Mouse (Mus musculus): ENCODE measurements around the gene Cactin. TPM values are rescaled to one million over a fixed set of nuclear protein-coding genes. Genes with fewer than 3 reads are reported as not detected.

Cactin gene
- polyA plus RNA-seq (2014; fragmentation: Nextera tagmentation; extraction: Ambion mirVana), result 26.0 and 28.9 TPM in 2 replicates

GRCm38 (mm10) chr10:81320550-81321347, at the start of gene Cactin:
Gene Cactin, plus strand, starts transcription at chr10:81321103.
- Histone ChIP-seq H3K36me3 (ENCODE audit: control insufficient read depth, insufficient read depth, low read length) (peaks cover 16% of the 10 kb centered on the region), H3K27ac (ENCODE audit: low read depth, low read length) (peak within 1 kb of the TSS; percentile 80), H3K4me3 (ENCODE audit: low read depth, low read length) (peak within 1 kb of the TSS; percentile 99), H3K9ac (ENCODE audit: low read depth, low read length) (peak within 1 kb of the TSS; percentile 90), H3K4me1 (replicated peaks; ENCODE audit: control insufficient read depth, insufficient read depth, low read length) (peaks cover 15% of the 10 kb centered on the region), H3K9me3 (ENCODE audit: control insufficient read depth, low read length) (no peaks in the 10 kb centered on the region), H3K4me2 (replicated peaks; ENCODE audit: low read depth, low read length) (peak within 1 kb of the TSS; percentile 78), H3K27me3 (ENCODE audit: control insufficient read depth, insufficient read depth, low read length) (no peaks in the 10 kb centered on the region)
- under 1% methylated on average over 68 of the region's 68 CpGs for WGBS
- DNase-seq (ENCODE audit: low spot score), result peak; percentile 100
- ATAC-seq (ENCODE audit: low FRiP score), result peak; percentile 94

GRCm38 (mm10) chr10:81272356-81272755, 48.5 kb upstream of the Cactin start:
- no peak overlapping the region for H3K27ac ChIP-seq (ENCODE audit: low read depth, low read length)
- peaks cover 7% of the 10 kb centered on the region; the same call in 1 of the 2 replicates for H3K4me1 ChIP-seq (replicated peaks; ENCODE audit: control insufficient read depth, insufficient read depth, low read length)
- H3K36me3 ChIP-seq (ENCODE audit: control insufficient read depth, insufficient read depth, low read length), result peaks cover 2% of the 10 kb centered on the region; the same call in 1 of the 2 replicates
- H3K4me3 ChIP-seq (ENCODE audit: low read depth, low read length), result no peak overlapping the region
- WGBS, result 92% methylated on average over 21 of the region's 21 CpGs
- H3K27me3 ChIP-seq (ENCODE audit: control insufficient read depth, insufficient read depth, low read length), result no peaks in the 10 kb centered on the region
- ATAC-seq (ENCODE audit: low FRiP score), result no peak
- no peak overlapping the region for H3K9ac ChIP-seq (ENCODE audit: low read depth, low read length)
- no peak overlapping the region for H3K4me2 ChIP-seq (replicated peaks; ENCODE audit: low read depth, low read length)
- DNase-seq (ENCODE audit: low spot score), result no peak
- no peaks in the 10 kb centered on the region for H3K9me3 ChIP-seq (ENCODE audit: control insufficient read depth, low read length)

GRCm38 (mm10) chr10:81273842-81274241, 47.1 kb upstream of the Cactin start:
- H3K27me3 ChIP-seq (ENCODE audit: control insufficient read depth, insufficient read depth, low read length), result no peaks in the 10 kb centered on the region
- H3K4me2 ChIP-seq (replicated peaks; ENCODE audit: low read depth, low read length), result no peak overlapping the region
- H3K9me3 ChIP-seq (ENCODE audit: control insufficient read depth, low read length), result no peaks in the 10 kb centered on the region
- peaks cover 2% of the 10 kb centered on the region; the same call in 1 of the 2 replicates for H3K36me3 ChIP-seq (ENCODE audit: control insufficient read depth, insufficient read depth, low read length)
- DNase-seq (ENCODE audit: low spot score) (no peak), ATAC-seq (ENCODE audit: low FRiP score) (no peak)
- no peak overlapping the region for H3K27ac ChIP-seq (ENCODE audit: low read depth, low read length)
- WGBS, result 93% methylated on average over 19 of the region's 19 CpGs
- peaks cover 2% of the 10 kb centered on the region; the same call in 1 of the 2 replicates for H3K4me1 ChIP-seq (replicated peaks; ENCODE audit: control insufficient read depth, insufficient read depth, low read length)
- no peak overlapping the region for H3K4me3 ChIP-seq (ENCODE audit: low read depth, low read length)
- H3K9ac ChIP-seq (ENCODE audit: low read depth, low read length), result no peak overlapping the region

- Histone ChIP-seq H3K4me1 (replicated peaks; ENCODE audit: control insufficient read depth, insufficient read depth, low read length) (no peaks in the 10 kb centered on the region; the same call in 1 of the 2 replicates), H3K36me3 (ENCODE audit: control insufficient read depth, insufficient read depth, low read length) (no peaks in the 10 kb centered on the region), H3K27me3 (ENCODE audit: control insufficient read depth, insufficient read depth, low read length) (no peaks in the 10 kb centered on the region), H3K9me3 (ENCODE audit: control insufficient read depth, low read length) (no peaks in the 10 kb centered on the region), H3K27ac (ENCODE audit: low read depth, low read length) (no peak overlapping the region), H3K4me3 (ENCODE audit: low read depth, low read length) (no peak overlapping the region), H3K9ac (ENCODE audit: low read depth, low read length) (no peak overlapping the region), H3K4me2 (replicated peaks; ENCODE audit: low read depth, low read length) (no peak overlapping the region)
- whole genome bisulfite sequencing, result 75% methylated on average over 22 of the region's 22 CpGs
- no peak for ATAC-seq (ENCODE audit: low FRiP score)
- no peak for DNase-seq (ENCODE audit: low spot score)
These were observed 43.2 kb upstream of the Cactin start for GRCm38 (mm10) chr10:81277676-81278075.

GRCm38 (mm10) chr10:81279496-81279895, 41.4 kb upstream of the Cactin start:
- Histone ChIP-seq H3K4me3 (ENCODE audit: low read depth, low read length) (no peak overlapping the region), H3K9ac (ENCODE audit: low read depth, low read length) (no peak overlapping the region), H3K4me2 (replicated peaks; ENCODE audit: low read depth, low read length) (no peak overlapping the region), H3K27me3 (ENCODE audit: control insufficient read depth, insufficient read depth, low read length) (peaks cover 14% of the 10 kb centered on the region), H3K36me3 (ENCODE audit: control insufficient read depth, insufficient read depth, low read length) (no peaks in the 10 kb centered on the region), H3K27ac (ENCODE audit: low read depth, low read length) (no peak overlapping the region), H3K9me3 (ENCODE audit: control insufficient read depth, low read length) (no peaks in the 10 kb centered on the region), H3K4me1 (replicated peaks; ENCODE audit: control insufficient read depth, insufficient read depth, low read length) (no peaks in the 10 kb centered on the region; the same call in 1 of the 2 replicates)
- peak; percentile 28 for DNase-seq (ENCODE audit: low spot score)
- WGBS, result 44% methylated on average over 10 of the region's 10 CpGs
- ATAC-seq (ENCODE audit: low FRiP score), result no peak

GRCm38 (mm10) chr10:81284189-81284588, 36.7 kb upstream of the Cactin start:
- ATAC-seq (ENCODE audit: low FRiP score), result no peak
- 51% methylated on average over 6 of the region's 6 CpGs for WGBS
- no peak overlapping the region for H3K4me3 ChIP-seq (ENCODE audit: low read depth, low read length)
- H3K36me3 ChIP-seq (ENCODE audit: control insufficient read depth, insufficient read depth, low read length), result no peaks in the 10 kb centered on the region
- no peak for DNase-seq (ENCODE audit: low spot score)
- H3K4me1 ChIP-seq (replicated peaks; ENCODE audit: control insufficient read depth, insufficient read depth, low read length), result peaks cover 3% of the 10 kb centered on the region; the same call in 1 of the 2 replicates
- H3K9me3 ChIP-seq (ENCODE audit: control insufficient read depth, low read length), result no peaks in the 10 kb centered on the region
- peaks cover 25% of the 10 kb centered on the region for H3K27me3 ChIP-seq (ENCODE audit: control insufficient read depth, insufficient read depth, low read length)
- H3K4me2 ChIP-seq (replicated peaks; ENCODE audit: low read depth, low read length), result no peak overlapping the region
- no peak overlapping the region for H3K27ac ChIP-seq (ENCODE audit: low read depth, low read length)
- H3K9ac ChIP-seq (ENCODE audit: low read depth, low read length), result no peak overlapping the region

- Histone ChIP-seq H3K9ac (ENCODE audit: low read depth, low read length) (no peak overlapping the region), H3K4me2 (replicated peaks; ENCODE audit: low read depth, low read length) (peak overlapping the region; percentile 74; the same call in 1 of the 2 replicates), H3K9me3 (ENCODE audit: control insufficient read depth, low read length) (no peaks in the 10 kb centered on the region), H3K4me3 (ENCODE audit: low read depth, low read length) (no peak overlapping the region), H3K4me1 (replicated peaks; ENCODE audit: control insufficient read depth, insufficient read depth, low read length) (peaks cover 3% of the 10 kb centered on the region; the same call in 1 of the 2 replicates), H3K27ac (ENCODE audit: low read depth, low read length) (no peak overlapping the region), H3K36me3 (ENCODE audit: control insufficient read depth, insufficient read depth, low read length) (no peaks in the 10 kb centered on the region), H3K27me3 (ENCODE audit: control insufficient read depth, insufficient read depth, low read length) (peaks cover 25% of the 10 kb centered on the region)
- WGBS, result 9% methylated on average over 17 of the region's 17 CpGs
- DNase-seq (ENCODE audit: low spot score) (no peak), ATAC-seq (ENCODE audit: low FRiP score) (no peak)
These were observed 36.2 kb upstream of the Cactin start for GRCm38 (mm10) chr10:81284719-81285118.

GRCm38 (mm10) chr10:81285694-81286450, 35.0 kb upstream of the Cactin start:
- H3K36me3 ChIP-seq (ENCODE audit: control insufficient read depth, insufficient read depth, low read length), result no peaks in the 10 kb centered on the region
- peak overlapping the region; percentile 74 for H3K4me2 ChIP-seq (replicated peaks; ENCODE audit: low read depth, low read length)

More at GRCm38 (mm10) chr10:81285694-81286450, 35.0 kb upstream of the Cactin start:
- Histone ChIP-seq H3K9ac (ENCODE audit: low read depth, low read length) (peak overlapping the region; percentile 58), H3K4me1 (replicated peaks; ENCODE audit: control insufficient read depth, insufficient read depth, low read length) (0 out of 2 replicates have a peak, but pooled peaks cover 3% of the 10 kb centered on the region), H3K27me3 (ENCODE audit: control insufficient read depth, insufficient read depth, low read length) (peaks cover 34% of the 10 kb centered on the region), H3K27ac (ENCODE audit: low read depth, low read length) (no peak overlapping the region), H3K4me3 (ENCODE audit: low read depth, low read length) (peak overlapping the region; percentile 40), H3K9me3 (ENCODE audit: control insufficient read depth, low read length) (no peaks in the 10 kb centered on the region)
- ATAC-seq (ENCODE audit: low FRiP score) (peak; percentile 66), DNase-seq (ENCODE audit: low spot score) (peak; percentile 97)
- 3% methylated on average over 54 of the region's 54 CpGs for WGBS
